In the genomic region with DNA sequence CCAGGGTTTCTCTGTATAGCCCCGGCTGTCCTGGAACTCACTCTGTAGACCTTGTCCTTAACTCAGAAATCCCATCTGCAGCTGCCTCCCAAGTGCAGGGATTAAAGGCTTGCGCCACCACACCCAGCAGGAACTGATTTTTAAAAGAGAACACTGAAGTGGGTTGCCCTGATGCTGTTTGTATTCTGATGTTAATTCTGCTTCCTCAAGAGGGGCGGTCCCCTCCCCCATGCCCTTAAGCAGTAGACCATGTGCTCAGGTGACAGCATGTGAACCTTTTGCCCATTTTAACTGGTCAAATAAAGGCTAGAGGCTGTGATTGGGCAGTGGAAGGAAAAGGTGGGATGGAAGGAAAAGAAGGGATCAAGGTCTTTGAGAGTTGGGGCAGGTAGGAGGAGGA, we compare ENCODE assay signal across 36 mouse cellular contexts. TPM values are rescaled to one million over a fixed set of nuclear protein-coding genes. Genes with fewer than 3 reads are reported as not detected.
DNase-seq lines count a peak whose midpoint lies in the region; ATAC-seq and TF ChIP-seq lines count a peak whose summit lies in the region.
"Had no signal": no experiment of that assay in that cellular context is flagged by ENCODE, and none has a peak within 500 bp of the region (broad histone marks: within the 10 kb centered on the region; RNA-seq: fewer than 3 reads in every experiment).

No protein-coding gene starts in this region.

- H3K9ac ChIP-seq in forebrain, embryonic 11.5 days (ENCODE audit: low read length), result no peak overlapping the region
- H3K9ac ChIP-seq in forebrain, embryonic 13.5 days, result no peak overlapping the region; the same call in 1 of the 2 replicates
- no peak overlapping the region for H3K9ac ChIP-seq in midbrain, embryonic 14.5 days (replicated peaks; ENCODE audit: low read length)
- H3K9ac ChIP-seq in MEL (ENCODE audit: control insufficient read depth, low read depth, low read length, poor library complexity, severe bottlenecking), result no peak overlapping the region
- H3K9ac ChIP-seq: embryonic facial prominence, embryonic 15.5 days; heart, embryonic 12.5 days; hindbrain, embryonic 14.5 days; limb, embryonic 13.5 days; stomach, embryonic 15.5 days had no signal

- H3K9me3 ChIP-seq in forebrain, embryonic 11.5 days (ENCODE audit: control insufficient read depth, low read length), result no peaks in the 10 kb centered on the region
- no peaks in the 10 kb centered on the region for H3K9me3 ChIP-seq in forebrain, embryonic 13.5 days (replicated peaks)
- no peaks in the 10 kb centered on the region for H3K9me3 ChIP-seq in midbrain, embryonic 10.5 days (replicated peaks)
- no peaks in the 10 kb centered on the region for H3K9me3 ChIP-seq in midbrain, embryonic 14.5 days (ENCODE audit: control insufficient read depth, low read length)
- no peaks in the 10 kb centered on the region for H3K9me3 ChIP-seq in MEL (replicated peaks; ENCODE audit: insufficient read depth, low read length)
- H3K9me3 ChIP-seq: embryonic facial prominence, embryonic 10.5 days; embryonic facial prominence, embryonic 15.5 days; heart, embryonic 12.5 days; limb, embryonic 13.5 days; stomach, embryonic 15.5 days had no signal

- no peak for ATAC-seq in forebrain, embryonic 11.5 days (replicated peaks; ENCODE audit: low FRiP score)
- ATAC-seq in forebrain, embryonic 13.5 days, result no peak
- ATAC-seq in midbrain, embryonic 14.5 days (ENCODE audit: low FRiP score, low TSS enrichment), result no peak
- ATAC-seq: lung, postnatal 0 days had no signal

- peaks cover 10% of the 10 kb centered on the region; the same call in 1 of the 2 replicates for H3K36me3 ChIP-seq in forebrain, embryonic 11.5 days (ENCODE audit: control insufficient read depth, insufficient read depth, low read length)
- peaks cover 99% of the 10 kb centered on the region for H3K36me3 ChIP-seq in forebrain, embryonic 13.5 days (ENCODE audit: poor library complexity, severe bottlenecking)
- peaks cover 100% of the 10 kb centered on the region for H3K36me3 ChIP-seq in midbrain, embryonic 10.5 days
- H3K36me3 ChIP-seq in midbrain, embryonic 14.5 days (ENCODE audit: control insufficient read depth, insufficient read depth, low read length), result peaks cover 93% of the 10 kb centered on the region
- peaks cover 17 to 26% of the 10 kb centered on the region in 2 experiments for H3K36me3 ChIP-seq in MEL (ENCODE audit: control insufficient read depth in 1 of 2, insufficient read depth in 2 of 2, low read length in 2 of 2)

- WGBS in forebrain, embryonic 11.5 days, result 54% methylated on average over 3 of the region's 3 CpGs
- 36% methylated on average over 3 of the region's 3 CpGs for WGBS in forebrain, embryonic 13.5 days
- WGBS in midbrain, embryonic 10.5 days, result 50% methylated on average over 3 of the region's 3 CpGs
- 41% methylated on average over 3 of the region's 3 CpGs for WGBS in midbrain, embryonic 14.5 days

- H3K27me3 ChIP-seq in forebrain, embryonic 11.5 days (ENCODE audit: control insufficient read depth, insufficient read depth, low read length), result no peaks in the 10 kb centered on the region
- H3K27me3 ChIP-seq in forebrain, embryonic 13.5 days, result no peaks in the 10 kb centered on the region
- no peaks in the 10 kb centered on the region for H3K27me3 ChIP-seq in midbrain, embryonic 10.5 days (ENCODE audit: low read depth, poor library complexity, severe bottlenecking)
- H3K27me3 ChIP-seq in midbrain, embryonic 14.5 days (ENCODE audit: control insufficient read depth, insufficient read depth, low read length), result no peaks in the 10 kb centered on the region
- no peaks in the 10 kb centered on the region for H3K27me3 ChIP-seq in MEL (ENCODE audit: control insufficient read depth in 1 of 2, insufficient read depth in 2 of 2, low read length in 2 of 2)
- H3K27me3 ChIP-seq: embryonic facial prominence, embryonic 15.5 days; heart, embryonic 12.5 days; limb, embryonic 13.5 days; stomach, embryonic 15.5 days had no signal

- no peak overlapping the region for H3K4me2 ChIP-seq in forebrain, embryonic 11.5 days (ENCODE audit: low read depth, low read length, severe bottlenecking)
- H3K4me2 ChIP-seq in forebrain, embryonic 13.5 days, result no peak overlapping the region
- no peak overlapping the region for H3K4me2 ChIP-seq in midbrain, embryonic 14.5 days (ENCODE audit: low read length)
- H3K4me2 ChIP-seq: embryonic facial prominence, embryonic 15.5 days; heart, embryonic 12.5 days; hindbrain, embryonic 14.5 days; limb, embryonic 13.5 days; liver, embryonic 11.5 days; stomach, embryonic 15.5 days had no signal

- H3K4me3 ChIP-seq in forebrain, embryonic 11.5 days (ENCODE audit: low read depth, low read length), result no peak overlapping the region
- no peak overlapping the region for H3K4me3 ChIP-seq in forebrain, embryonic 13.5 days
- no peak overlapping the region for H3K4me3 ChIP-seq in midbrain, embryonic 10.5 days
- no peak overlapping the region for H3K4me3 ChIP-seq in midbrain, embryonic 14.5 days (replicated peaks; ENCODE audit: low read depth, low read length)
- H3K4me3 ChIP-seq in MEL (ENCODE audit: control insufficient read depth in 1 of 2, insufficient read depth in 1 of 2, low read depth in 2 of 2, low read length in 2 of 2), result no peak overlapping the region
- H3K4me3 ChIP-seq: embryonic facial prominence, embryonic 10.5 days; embryonic facial prominence, embryonic 15.5 days; heart, embryonic 12.5 days; layer of hippocampus, adult 2 months; limb, embryonic 13.5 days; stomach, embryonic 15.5 days had no signal

- TF ChIP-seq POLR2A in MEL (IDR thresholded peaks at IDR 0.05; ENCODE audit: control insufficient read depth in 1 of 2, insufficient read depth in 1 of 2, low read depth in 1 of 2, low read length in 2 of 2, poor library complexity in 1 of 2), result no peak

- peak; percentile 46 for DNase-seq in forebrain, embryonic 11.5 days (ENCODE audit: low spot score)
- no peak for DNase-seq in midbrain, embryonic 10.5 days (ENCODE audit: low spot score)
- no peak for DNase-seq in midbrain, embryonic 14.5 days
- peak; percentile 9 for DNase-seq in A20 (ENCODE audit: low read depth, low spot score)
- peak; percentile 13 for DNase-seq in MEL (ENCODE audit: low read depth, low spot score)
- DNase-seq in cerebellum, adult 8-10 months, result no peak
- no peak for DNase-seq in gastrocnemius, postnatal 36 days
- DNase-seq: adrenal gland, postnatal 25 days; cerebellum, adult 18-20 months; cerebellum, postnatal 14 days; gastrocnemius, postnatal 25 days; heart, adult 18-20 months; kidney, adult 11 months; kidney, postnatal 36 days; right cerebral cortex, postnatal 25 days; thymus, postnatal 14 days had no signal

- no peak for TF ChIP-seq RAD21 in MEL (IDR thresholded peaks at IDR 0.05; ENCODE audit: low read depth, low read length)

- no peak overlapping the region for H3K27ac ChIP-seq in forebrain, embryonic 11.5 days (ENCODE audit: low read depth, low read length)
- H3K27ac ChIP-seq in forebrain, embryonic 13.5 days, result no peak overlapping the region
- H3K27ac ChIP-seq in midbrain, embryonic 10.5 days (replicated peaks), result 0 out of 2 replicates have a peak overlapping the region, but pooled peaks have one; percentile 17
- H3K27ac ChIP-seq in midbrain, embryonic 14.5 days (replicated peaks; ENCODE audit: low read depth, low read length), result no peak overlapping the region
- H3K27ac ChIP-seq in MEL (ENCODE audit: control insufficient read depth, low read depth, low read length), result peak overlapping the region; percentile 75
- H3K27ac ChIP-seq: embryonic facial prominence, embryonic 10.5 days; embryonic facial prominence, embryonic 15.5 days; hindbrain, embryonic 14.5 days; layer of hippocampus, adult 2 months; limb, embryonic 13.5 days; stomach, embryonic 15.5 days had no signal

- no peak for TF ChIP-seq CTCF in MEL (IDR thresholded peaks at IDR 0.05 in 2 of 3, conservative IDR thresholded peaks at IDR 0.05 in 1 of 3; ENCODE audit: control insufficient read depth in 1 of 3, insufficient read depth in 1 of 3, low read depth in 2 of 3, low read length in 3 of 3, poor library complexity in 1 of 3, severe bottlenecking in 1 of 3)

- TF ChIP-seq EP300 in MEL (IDR thresholded peaks at IDR 0.05; ENCODE audit: low read depth in 1 of 2, low read length in 2 of 2), result no peak

- intact Hi-C loops in gastrocnemius, postnatal 36 days (cut with DNase I), result no loop called here

- H3K4me1 ChIP-seq in forebrain, embryonic 11.5 days (replicated peaks; ENCODE audit: control insufficient read depth, insufficient read depth, low read length), result no peaks in the 10 kb centered on the region
- H3K4me1 ChIP-seq in forebrain, embryonic 13.5 days, result peaks cover 9% of the 10 kb centered on the region
- peaks cover 12% of the 10 kb centered on the region for H3K4me1 ChIP-seq in midbrain, embryonic 10.5 days
- H3K4me1 ChIP-seq in midbrain, embryonic 14.5 days (ENCODE audit: control insufficient read depth, insufficient read depth, low read length), result no peaks in the 10 kb centered on the region
- peaks cover 25 to 29% of the 10 kb centered on the region in 2 experiments for H3K4me1 ChIP-seq in MEL (ENCODE audit: control insufficient read depth in 1 of 2, insufficient read depth in 2 of 2, low read length in 2 of 2)
- H3K4me1 ChIP-seq: embryonic facial prominence, embryonic 15.5 days; limb, embryonic 13.5 days; stomach, embryonic 15.5 days had no signal

- no peaks in the 10 kb centered on the region for H3K79me2 ChIP-seq in MEL (ENCODE audit: control insufficient read depth, insufficient read depth, low read length, poor library complexity)

RNA-seq across cellular contexts. Expression of gene Slc38a8, which starts 14.3 kb away (rescaled TPM):
- 0.13 TPM in 1 of 2 replicates, not detected in the other for polyA plus RNA-seq in forebrain, embryonic 11.5 days (2014; fragmentation: Nextera tagmentation; extraction: Ambion mirVana)
- not detected in 2 replicates for polyA plus RNA-seq in forebrain, embryonic 13.5 days (2015; fragmentation: Nextera tagmentation; extraction: Ambion mirVana)
- polyA plus RNA-seq in midbrain, embryonic 10.5 days (2016; fragmentation: Nextera tagmentation; extraction: Ambion mirVana), result 0.15 and 1.1 TPM in 2 replicates
- not detected in 2 replicates for polyA plus RNA-seq in midbrain, embryonic 14.5 days (2014; fragmentation: Nextera tagmentation; extraction: Ambion mirVana)
- not detected in 2 replicates for total RNA-seq in MEL (2012; rRNA removed)
- polyA plus RNA-seq in MEL (2012; ENCODE audit: insufficient read depth in 1 of 2, insufficient read length in 2 of 2, low read depth in 1 of 2, low replicate concordance in 2 of 2, missing spikeins in 1 of 2), result not detected
- not detected for total RNA-seq in gastrocnemius, postnatal 36 days (2021)
- total RNA-seq: adrenal gland, adult 18-20 months; adrenal gland, postnatal 25 days; gastrocnemius, adult 18-20 months; gastrocnemius, postnatal 25 days; heart, adult 18-20 months; hematopoietic stem cell, adult 5-6 weeks; megakaryocyte, adult 5-6 weeks; monocyte, adult 5-6 weeks; neutrophil, adult 5-6 weeks had no signal
- polyA plus RNA-seq: forebrain, embryonic 14.5 days; heart, embryonic 12.5 days; heart, postnatal 0 days; hindbrain, embryonic 14.5 days; kidney, embryonic 14.5 days; liver, embryonic 11.5 days; liver, embryonic 16.5 days; lung, postnatal 0 days; stomach, embryonic 15.5 days had no signal

RNA-seq across cellular contexts. Expression of gene Mbtps1, which starts 42.8 kb away (rescaled TPM):
- polyA plus RNA-seq in forebrain, embryonic 11.5 days (2014; fragmentation: Nextera tagmentation; extraction: Ambion mirVana), result 98.0 and 98.2 TPM in 2 replicates
- 67.2 and 70.5 TPM in 2 replicates for polyA plus RNA-seq in forebrain, embryonic 13.5 days (2015; fragmentation: Nextera tagmentation; extraction: Ambion mirVana)
- 111 and 112 TPM in 2 replicates for polyA plus RNA-seq in midbrain, embryonic 10.5 days (2016; fragmentation: Nextera tagmentation; extraction: Ambion mirVana)
- 40.4 and 59.5 TPM in 2 replicates for polyA plus RNA-seq in midbrain, embryonic 14.5 days (2014; fragmentation: Nextera tagmentation; extraction: Ambion mirVana)
- 32.7 and 33.1 TPM in 2 replicates for total RNA-seq in MEL (2012; rRNA removed)
- polyA plus RNA-seq in MEL (2012; ENCODE audit: insufficient read depth in 1 of 2, insufficient read length in 2 of 2, low read depth in 1 of 2, low replicate concordance in 2 of 2, missing spikeins in 1 of 2), result 10 to 100 TPM in 1 of 2 experiments, not detected in 1; 59.9 TPM
- 10 to 100 TPM; 24.0 to 29.0 TPM for total RNA-seq in gastrocnemius, postnatal 36 days (2021)

RNA-seq across cellular contexts. Expression of gene Hsdl1, which starts 59.2 kb away (rescaled TPM):
- 78.7 and 89.0 TPM in 2 replicates for polyA plus RNA-seq in forebrain, embryonic 11.5 days (2014; fragmentation: Nextera tagmentation; extraction: Ambion mirVana)
- polyA plus RNA-seq in forebrain, embryonic 13.5 days (2015; fragmentation: Nextera tagmentation; extraction: Ambion mirVana), result 109 and 130 TPM in 2 replicates
- 73.0 and 88.9 TPM in 2 replicates for polyA plus RNA-seq in midbrain, embryonic 10.5 days (2016; fragmentation: Nextera tagmentation; extraction: Ambion mirVana)
- 178 and 204 TPM in 2 replicates for polyA plus RNA-seq in midbrain, embryonic 14.5 days (2014; fragmentation: Nextera tagmentation; extraction: Ambion mirVana)
- total RNA-seq in MEL (2012; rRNA removed), result 32.3 and 37.1 TPM in 2 replicates
- polyA plus RNA-seq in MEL (2012; ENCODE audit: insufficient read depth in 1 of 2, insufficient read length in 2 of 2, low read depth in 1 of 2, low replicate concordance in 2 of 2, missing spikeins in 1 of 2), result 10 to 100 TPM; 29.4 to 46.3 TPM
- 10 to 100 TPM; 14.0 to 14.9 TPM for total RNA-seq in gastrocnemius, postnatal 36 days (2021)

RNA-seq across cellular contexts. Expression of gene Dnaaf1, which starts 59.3 kb away (rescaled TPM):
- polyA plus RNA-seq in forebrain, embryonic 11.5 days (2014; fragmentation: Nextera tagmentation; extraction: Ambion mirVana), result 0.16 TPM in 1 of 2 replicates, not detected in the other
- polyA plus RNA-seq in forebrain, embryonic 13.5 days (2015; fragmentation: Nextera tagmentation; extraction: Ambion mirVana), result 0.19 and 0.62 TPM in 2 replicates
- 0.19 and 0.30 TPM in 2 replicates for polyA plus RNA-seq in midbrain, embryonic 10.5 days (2016; fragmentation: Nextera tagmentation; extraction: Ambion mirVana)
- polyA plus RNA-seq in midbrain, embryonic 14.5 days (2014; fragmentation: Nextera tagmentation; extraction: Ambion mirVana), result 0.13 and 0.23 TPM in 2 replicates
- total RNA-seq in MEL (2012; rRNA removed), result 0.36 and 0.54 TPM in 2 replicates
- polyA plus RNA-seq in MEL (2012; ENCODE audit: insufficient read depth in 1 of 2, insufficient read length in 2 of 2, low read depth in 1 of 2, low replicate concordance in 2 of 2, missing spikeins in 1 of 2), result under 1 TPM in 1 of 2 experiments, not detected in 1; 0.19 TPM
- total RNA-seq in gastrocnemius, postnatal 36 days (2021), result not detected
- total RNA-seq: adrenal gland, adult 18-20 months; gastrocnemius, adult 18-20 months; gastrocnemius, postnatal 25 days; hematopoietic stem cell, adult 5-6 weeks; megakaryocyte, adult 5-6 weeks; monocyte, adult 5-6 weeks; neutrophil, adult 5-6 weeks had no signal

Comparison
In these comparisons a context has a peak if more than half of its experiments do, and no peak if none do; other contexts are left out.
1. H3K27ac ChIP-seq: peak in midbrain, embryonic 10.5 days (single experiment) and MEL (single experiment); none in forebrain, embryonic 11.5 days (single experiment), forebrain, embryonic 13.5 days (single experiment) and midbrain, embryonic 14.5 days (single experiment).
2. DNase-seq: peak in forebrain, embryonic 11.5 days (single experiment), A20 (single experiment) and MEL (single experiment); none in midbrain, embryonic 10.5 days (single experiment), midbrain, embryonic 14.5 days (single experiment), cerebellum, adult 8-10 months (single experiment) and gastrocnemius, postnatal 36 days (0 of 2).